Mouse (Mus musculus) forebrain, postnatal 0 days (tissue): ENCODE data around the gene Osbpl6. TPM values are rescaled to one million over a fixed set of nuclear protein-coding genes. Genes with fewer than 3 reads are reported as not detected.

Experiments used
- ATAC-seq: fragments of 200-750 bp; cut with Nextera tagmentation; 2 replicates; pipeline ENCODE4 v1.8.0; 2017; ENCODE audit warnings: mild to moderate bottlenecking, moderate library complexity
- DNase-seq: peaks from one replicate; pipeline ENCODE4 v3.0.0-alpha.2; 2015
- H3K27ac ChIP-seq: fragments of 300-500 bp; sonication (generic); 2 replicates; pipeline ENCODE4 v1.5.1; 2014; ENCODE audit warnings: low read depth, mild to moderate bottlenecking, antibody characterized with exemption, low read length, moderate library complexity, mixed read lengths
- H3K27me3 ChIP-seq: fragments of 300-500 bp; sonication (generic); 2 replicates; pipeline ENCODE4 v1.6.1; 2014; ENCODE audit warnings: mild to moderate bottlenecking, low read length, mixed read lengths; ENCODE audit not compliant: insufficient read depth
- H3K36me3 ChIP-seq: fragments of 300-500 bp; sonication (generic); 2 replicates; pipeline ENCODE4 v1.6.1; 2014; ENCODE audit warnings: mild to moderate bottlenecking, moderate library complexity; ENCODE audit not compliant: insufficient read depth
- H3K4me1 ChIP-seq: fragments of 300-500 bp; sonication (generic); 2 replicates; pipeline ENCODE4 v1.6.1; 2014; ENCODE audit warnings: antibody characterized with exemption; ENCODE audit not compliant: insufficient read depth
- H3K4me2 ChIP-seq: fragments of 300-500 bp; sonication (generic); 2 replicates; pipeline ENCODE4 v1.6.1; 2014; ENCODE audit warnings: low read depth, mild to moderate bottlenecking, moderate library complexity
- H3K4me3 ChIP-seq: fragments of 300-500 bp; sonication (generic); 2 replicates; pipeline ENCODE4 v1.5.1; 2014; ENCODE audit warnings: low read depth, low read length, mixed read lengths
- H3K9ac ChIP-seq: fragments of 300-500 bp; sonication (generic); 2 replicates; pipeline ENCODE4 v1.6.1; 2014; ENCODE audit warnings: mild to moderate bottlenecking
- H3K9me3 ChIP-seq: fragments of 300-500 bp; sonication (generic); 2 replicates; pipeline ENCODE4 v1.6.1; 2016; ENCODE audit warnings: low read length
- CTCF ChIP-seq: sonication (generic); IDR thresholded peaks from 2 replicates; pipeline ENCODE4 v1.5.1; 2016; ENCODE audit warnings: antibody characterized with exemption, control low read depth, low read depth
- WGBS: fragments of 180-500 bp; shearing (Covaris S2); extraction: QIAGEN DNeasy Blood & Tissue Kit; methylation state at CpG from one replicate; pipeline ENCODE4 v1.1.7; 2014; 5-methylcytosine and 5-hydroxymethylcytosine counted together
- polyA plus RNA-seq: library from polyadenylated mRNA; unstranded; fragments of >200 nt; fragmentation: Nextera tagmentation; extraction: Ambion mirVana; gene quantifications from 2 replicates; pipeline ENCODE4 v1.2.1, GENCODE M21; 2015
- total RNA-seq: library from RNA; depleted of rRNA; stranded (reverse); fragments of >200 nt; gene quantifications from 2 replicates; pipeline ENCODE4 v1.2.3, GENCODE M21; 2014

The Osbpl6 gene
- total and polyA plus RNA-seq, 2 experiments from 2014 or later: 17.1 to 19.5 TPM

- Histone ChIP-seq H3K36me3 (no peaks in the 10 kb centered on the region), H3K4me1 (0 out of 2 replicates have a peak, but pooled peaks cover 3% of the 10 kb centered on the region), H3K9me3 (no peaks in the 10 kb centered on the region), H3K27ac (no peak overlapping the region), H3K4me3 (no peak overlapping the region), H3K4me2 (no peak overlapping the region), H3K27me3 (no peaks in the 10 kb centered on the region), H3K9ac (no peak overlapping the region)
- WGBS: 67% methylated on average over 11 of the region's 11 CpGs
- ATAC-seq (no peak), DNase-seq (no peak)
- TF ChIP-seq CTCF: no peak
Measured at GRCm38 (mm10) chr2:76496006-76496748, 89.9 kb downstream of the Osbpl6 start.

- H3K36me3 ChIP-seq: no peaks in the 10 kb centered on the region
- H3K4me2 ChIP-seq: no peak overlapping the region
- no peak for ATAC-seq
- 0 out of 2 replicates have a peak, but pooled peaks cover 3% of the 10 kb centered on the region for H3K4me1 ChIP-seq
- no peaks in the 10 kb centered on the region for H3K27me3 ChIP-seq
- 82% methylated on average over 4 of the region's 4 CpGs for WGBS
- no peak overlapping the region for H3K27ac ChIP-seq
- H3K9ac ChIP-seq: no peak overlapping the region
- no peaks in the 10 kb centered on the region for H3K9me3 ChIP-seq
- H3K4me3 ChIP-seq: no peak overlapping the region
- no peak for TF ChIP-seq CTCF
- DNase-seq: no peak
Measured at GRCm38 (mm10) chr2:76496749-76497140, 90.4 kb downstream of the Osbpl6 start.

GRCm38 (mm10) chr2:76498891-76499290 lies 92.6 kb downstream of the Osbpl6 start:
- H3K4me2 ChIP-seq: no peak overlapping the region
- H3K4me1 ChIP-seq: 0 out of 2 replicates have a peak, but pooled peaks cover 3% of the 10 kb centered on the region
- ATAC-seq (no peak), DNase-seq (no peak)
- no peak overlapping the region for H3K27ac ChIP-seq
- no peak overlapping the region for H3K4me3 ChIP-seq
- no peaks in the 10 kb centered on the region for H3K9me3 ChIP-seq
- no peak overlapping the region for H3K9ac ChIP-seq
- H3K27me3 ChIP-seq: no peaks in the 10 kb centered on the region
- 96% methylated on average over 11 of the region's 11 CpGs for WGBS
- H3K36me3 ChIP-seq: no peaks in the 10 kb centered on the region
- TF ChIP-seq CTCF: no peak

GRCm38 (mm10) chr2:76504122-76504839 lies 98.0 kb downstream of the Osbpl6 start:
- Histone ChIP-seq H3K27me3 (no peaks in the 10 kb centered on the region), H3K27ac (no peak overlapping the region), H3K4me1 (no peaks in the 10 kb centered on the region), H3K4me3 (no peak overlapping the region), H3K9ac (no peak overlapping the region), H3K36me3 (no peaks in the 10 kb centered on the region), H3K4me2 (no peak overlapping the region), H3K9me3 (no peaks in the 10 kb centered on the region)
- DNase-seq: no peak
- WGBS: 59% methylated on average over 12 of the region's 12 CpGs
- ATAC-seq: no peak
- TF ChIP-seq CTCF: no peak

- no peak overlapping the region for H3K4me2 ChIP-seq
- H3K36me3 ChIP-seq: no peaks in the 10 kb centered on the region
- no peak overlapping the region for H3K27ac ChIP-seq
- H3K4me1 ChIP-seq: no peaks in the 10 kb centered on the region
- no peak overlapping the region for H3K4me3 ChIP-seq
- no peak for ATAC-seq
- DNase-seq: no peak
- no peak overlapping the region for H3K9ac ChIP-seq
- no peaks in the 10 kb centered on the region for H3K27me3 ChIP-seq
- no peak for TF ChIP-seq CTCF
- no peaks in the 10 kb centered on the region for H3K9me3 ChIP-seq
- 87% methylated on average over 2 of the region's 2 CpGs for WGBS
Measured at GRCm38 (mm10) chr2:76504989-76505388, 98.7 kb downstream of the Osbpl6 start.

GRCm38 (mm10) chr2:76511281-76511721 lies 105.0 kb downstream of the Osbpl6 start:
- Histone ChIP-seq H3K4me3 (no peak overlapping the region), H3K27ac (no peak overlapping the region), H3K9ac (no peak overlapping the region), H3K36me3 (no peaks in the 10 kb centered on the region), H3K27me3 (no peaks in the 10 kb centered on the region), H3K4me1 (no peaks in the 10 kb centered on the region), H3K4me2 (no peak overlapping the region), H3K9me3 (no peaks in the 10 kb centered on the region)
- TF ChIP-seq CTCF: no peak
- ATAC-seq (peak; percentile 77), DNase-seq (peak; percentile 36)
- WGBS: 64% methylated on average over 8 of the region's 8 CpGs

- 95% methylated on average over 6 of the region's 6 CpGs for WGBS
- Histone ChIP-seq H3K36me3 (no peaks in the 10 kb centered on the region), H3K4me2 (no peak overlapping the region), H3K27ac (no peak overlapping the region), H3K4me1 (no peaks in the 10 kb centered on the region), H3K4me3 (no peak overlapping the region), H3K27me3 (no peaks in the 10 kb centered on the region), H3K9me3 (no peaks in the 10 kb centered on the region), H3K9ac (no peak overlapping the region)
- no peak for ATAC-seq
- DNase-seq: no peak
- no peak for TF ChIP-seq CTCF
Measured at GRCm38 (mm10) chr2:76512133-76512532, 105.8 kb downstream of the Osbpl6 start.
